Mouse (Mus musculus) forebrain, embryonic 15.5 days (tissue): Measurements from ENCODE around the gene Atp6v0a2. TPM values are rescaled to one million over a fixed set of nuclear protein-coding genes. Genes with fewer than 3 reads are reported as not detected.

Source experiments
- ATAC-seq: fragments of 200-750 bp; cut with Nextera tagmentation; replicated peaks from 2 replicates; pipeline ENCODE4 v1.8.0; 2017; ENCODE audit warnings: mild to moderate bottlenecking, moderate TSS enrichment, moderate library complexity
- H3K27ac ChIP-seq: fragments of 300-500 bp; sonication (generic); replicated peaks from 2 replicates; pipeline ENCODE4 v1.5.1; 2015; ENCODE audit warnings: mild to moderate bottlenecking, inconsistent platforms
- H3K27me3 ChIP-seq: fragments of 300-500 bp; sonication (generic); 2 replicates; pipeline ENCODE4 v1.6.1; 2015; ENCODE audit warnings: inconsistent platforms
- H3K36me3 ChIP-seq: fragments of 300-500 bp; sonication (generic); 2 replicates; pipeline ENCODE4 v1.6.1; 2015; ENCODE audit warnings: mild to moderate bottlenecking, inconsistent platforms
- H3K4me1 ChIP-seq: fragments of 300-500 bp; sonication (generic); 2 replicates; pipeline ENCODE4 v1.6.1; 2015; ENCODE audit warnings: inconsistent platforms
- H3K4me2 ChIP-seq: fragments of 300-500 bp; sonication (generic); replicated peaks from 2 replicates; pipeline ENCODE4 v1.6.1; 2015; ENCODE audit warnings: mild to moderate bottlenecking, inconsistent platforms
- H3K4me3 ChIP-seq: fragments of 300-500 bp; sonication (generic); 2 replicates; pipeline ENCODE4 v1.5.1; 2015; ENCODE audit warnings: mild to moderate bottlenecking, inconsistent platforms
- H3K9ac ChIP-seq: fragments of 300-500 bp; sonication (generic); replicated peaks from 2 replicates; pipeline ENCODE4 v1.6.1; 2015; ENCODE audit warnings: mild to moderate bottlenecking, inconsistent platforms
- H3K9me3 ChIP-seq: fragments of 300-500 bp; sonication (generic); 2 replicates; pipeline ENCODE4 v1.6.1; 2016; ENCODE audit warnings: inconsistent platforms
- WGBS: fragments of 180-500 bp; shearing (Covaris S2); methylation state at CpG from one replicate; pipeline ENCODE4 v1.1.7; 2015; ENCODE audit warnings: mixed read lengths; 5-methylcytosine and 5-hydroxymethylcytosine counted together
- polyA plus RNA-seq: library from polyadenylated mRNA; unstranded; fragments of >200 nt; fragmentation: Nextera tagmentation; extraction: Ambion mirVana; gene quantifications from 2 replicates; pipeline ENCODE4 v1.2.1, GENCODE M21; 2015

Atp6v0a2 gene
- polyA plus RNA-seq, 1 experiment from 2014 or later: 47.6 TPM

DNA sequence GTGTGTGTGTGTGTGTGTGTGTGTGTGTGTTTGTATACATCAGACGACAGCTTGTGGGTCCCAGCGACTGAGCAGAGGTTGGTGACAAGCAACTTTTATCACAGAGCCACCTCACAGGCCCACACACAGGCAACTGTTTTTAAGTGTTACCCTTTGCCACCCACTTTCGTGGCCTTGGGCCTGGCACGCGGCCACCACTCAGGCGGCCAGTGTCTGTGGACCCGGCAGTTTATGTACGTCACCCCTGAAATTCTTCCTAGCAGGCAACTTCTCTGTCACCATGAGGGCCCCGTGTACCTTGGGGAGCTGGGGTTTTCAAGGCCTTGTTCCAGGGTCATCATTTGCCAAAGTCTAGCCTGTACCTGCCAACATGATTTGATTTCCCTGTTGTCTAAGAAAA, 123.3 kb downstream of the Atp6v0a2 start:
- no peak overlapping the region for H3K9ac ChIP-seq
- 71% methylated on average over 9 of the region's 9 CpGs for WGBS
- H3K36me3 ChIP-seq: no peaks in the 10 kb centered on the region
- no peak overlapping the region for H3K27ac ChIP-seq
- ATAC-seq: no peak
- no peak overlapping the region for H3K4me3 ChIP-seq
- no peak overlapping the region for H3K4me2 ChIP-seq
- no peaks in the 10 kb centered on the region for H3K27me3 ChIP-seq
- H3K9me3 ChIP-seq: no peaks in the 10 kb centered on the region
- no peaks in the 10 kb centered on the region for H3K4me1 ChIP-seq

DNA sequence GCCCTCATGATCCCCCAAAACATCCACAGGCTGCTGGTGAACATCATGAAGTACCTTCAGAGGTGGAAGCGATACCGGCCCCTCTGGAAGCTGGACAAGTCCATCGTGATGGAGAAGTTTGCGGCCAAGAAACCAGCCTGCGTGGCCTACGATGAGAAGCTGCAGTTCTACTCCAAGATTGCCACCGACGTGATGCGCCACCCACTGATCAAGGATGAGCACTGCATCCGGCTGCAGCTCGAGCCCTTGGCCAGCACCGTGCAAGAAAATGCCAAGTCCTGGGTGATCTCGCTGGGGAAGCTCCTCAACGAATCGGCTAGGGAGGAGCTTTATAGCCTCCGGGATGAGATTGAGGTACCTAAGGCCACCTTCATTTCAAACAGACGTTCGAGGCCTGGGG, 132.6 kb downstream of the Atp6v0a2 start:
- H3K9me3 ChIP-seq: no peaks in the 10 kb centered on the region
- WGBS: 66% methylated on average over 18 of the region's 18 CpGs
- no peaks in the 10 kb centered on the region for H3K27me3 ChIP-seq
- H3K36me3 ChIP-seq: no peaks in the 10 kb centered on the region
- H3K4me3 ChIP-seq: no peak overlapping the region
- no peaks in the 10 kb centered on the region for H3K4me1 ChIP-seq
- ATAC-seq: no peak
- H3K27ac ChIP-seq: no peak overlapping the region
- H3K4me2 ChIP-seq: no peak overlapping the region
- no peak overlapping the region for H3K9ac ChIP-seq

DNA sequence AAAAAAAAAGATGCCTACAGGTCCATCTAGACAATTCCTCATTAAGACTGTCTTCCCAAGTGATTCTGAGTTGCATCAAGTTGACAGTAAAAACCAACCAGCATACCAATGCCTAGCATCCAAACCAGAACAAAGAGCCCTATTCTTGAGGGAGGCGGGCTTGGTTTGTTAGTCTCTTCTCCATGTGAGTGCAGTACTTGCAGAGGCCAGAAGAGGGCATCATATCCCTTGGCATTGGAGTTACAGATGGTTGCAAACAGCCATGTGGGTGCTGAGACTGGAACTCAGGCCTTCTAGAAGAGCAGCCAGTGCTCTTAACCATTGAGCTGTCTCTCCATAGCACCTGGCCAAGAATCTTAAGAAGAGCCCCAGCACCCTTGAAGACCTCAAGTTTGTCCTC, 133.4 kb downstream of the Atp6v0a2 start:
- ATAC-seq: no peak
- 86% methylated on average over 1 of the region's 1 CpGs for WGBS
- no peaks in the 10 kb centered on the region for H3K4me1 ChIP-seq
- no peaks in the 10 kb centered on the region for H3K9me3 ChIP-seq
- no peak overlapping the region for H3K9ac ChIP-seq
- H3K36me3 ChIP-seq: no peaks in the 10 kb centered on the region
- H3K27ac ChIP-seq: no peak overlapping the region
- H3K27me3 ChIP-seq: no peaks in the 10 kb centered on the region
- no peak overlapping the region for H3K4me3 ChIP-seq
- H3K4me2 ChIP-seq: no peak overlapping the region

Other genes starting within 250 kb of the Atp6v0a2 start
- gene Sbno1, start 202.6 kb upstream of the Atp6v0a2 start, polyA plus RNA-seq: 101 and 111 TPM in 2 replicates
- gene Kmt5a, start 188.6 kb upstream of the Atp6v0a2 start, polyA plus RNA-seq: 36.3 and 56.7 TPM in 2 replicates
- gene Rilpl2, start 150.2 kb upstream of the Atp6v0a2 start, polyA plus RNA-seq: 26.3 and 27.8 TPM in 2 replicates
- 24.9 and 26.0 TPM in 2 replicates for gene Snrnp35, start 145.4 kb upstream of the Atp6v0a2 start, polyA plus RNA-seq
- gene Rilpl1, start 97.2 kb upstream of the Atp6v0a2 start, polyA plus RNA-seq: 11.6 and 12.8 TPM in 2 replicates
- gene Tmed2, start 87.9 kb upstream of the Atp6v0a2 start, polyA plus RNA-seq: 372 and 377 TPM in 2 replicates
- 28.2 and 28.8 TPM in 2 replicates for gene Ddx55, start 75.7 kb upstream of the Atp6v0a2 start, polyA plus RNA-seq
- gene Eif2b1, start 49.4 kb upstream of the Atp6v0a2 start, polyA plus RNA-seq: 70.3 and 70.5 TPM in 2 replicates
- gene Gtf2h3, start 49.4 kb upstream of the Atp6v0a2 start, polyA plus RNA-seq: 52.6 and 57.3 TPM in 2 replicates
- gene Dnah10, start 96.5 kb downstream of the Atp6v0a2 start, polyA plus RNA-seq: 0.11 and 0.14 TPM in 2 replicates
- 31.3 and 33.3 TPM in 2 replicates for gene Ccdc92, start 233.8 kb downstream of the Atp6v0a2 start, polyA plus RNA-seq
- 122 and 129 TPM in 2 replicates for gene Zfp664, start 234.1 kb downstream of the Atp6v0a2 start, polyA plus RNA-seq